Mouse (Mus musculus) cerebellum, adult 2 months (tissue): ENCODE data around the gene Lnx2.

Experiments used
- CTCF ChIP-seq: fragments of 200-500 bp; IDR thresholded peaks from 2 replicates; pipeline ENCODE4 v1.5.1; 2011; ENCODE audit warnings: low read depth, mild to moderate bottlenecking, control low read depth, low read length, moderate library complexity, borderline replicate concordance; ENCODE audit not compliant: insufficient read depth
- POLR2A ChIP-seq: fragments of 200-500 bp; IDR thresholded peaks from 2 replicates; pipeline ENCODE4 v1.6.1; 2011; ENCODE audit warnings: low read length, control low read depth, borderline replicate concordance; ENCODE audit not compliant: insufficient read depth

DNA sequence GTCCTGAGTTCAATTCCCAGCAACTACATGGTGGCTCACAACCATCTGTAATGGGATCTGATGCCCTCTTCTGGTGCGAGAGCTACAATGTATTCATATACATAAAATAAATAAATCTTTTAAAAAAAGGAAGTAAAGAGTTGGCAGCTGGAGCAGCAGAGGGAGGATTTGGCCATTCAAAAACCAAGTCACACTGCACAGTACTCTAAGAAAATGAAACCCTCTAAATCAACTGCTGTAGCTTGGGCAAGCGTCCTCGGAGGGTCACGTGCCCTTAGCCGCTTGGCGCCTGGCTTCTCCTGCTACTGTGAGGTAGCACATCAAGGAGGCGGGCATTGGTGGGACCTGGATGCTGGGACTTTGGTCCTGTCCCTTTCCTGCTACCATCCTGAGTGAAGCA, 61.2 kb downstream of the Lnx2 start:
- TF ChIP-seq POLR2A (no peak), CTCF (no peak)
